Mouse (Mus musculus) megakaryocyte progenitor cell, adult 5-6 weeks (primary cell): ENCODE data around the gene Gria3. TPM values are rescaled to one million over a fixed set of nuclear protein-coding genes. Genes with fewer than 3 reads are reported as not detected.

Source experiments
- ATAC-seq: replicated peaks from 2 replicates; pipeline ENCODE4 v1.8.0; 2016; ENCODE audit warnings: mild to moderate bottlenecking, moderate TSS enrichment, inconsistent platforms; ENCODE audit not compliant: poor library complexity
- total RNA-seq, 2 experiments: library from RNA; stranded (forward) in 1 of 2; stranded (reverse) in 1 of 2; fragments of 157-497, 149-512 nt in 1 of 2; fragments of 200-1000 nt in 1 of 2; gene quantifications; 2 replicates each; pipeline versions ENCODE4 v1.2.3 to v1.2.4; 2015 to 2017

The Gria3 gene
- 103 and 109 TPM in 2 replicates for total RNA-seq (2015)
- total RNA-seq (2017), result 44.6 and 52.2 TPM in 2 replicates

DNA sequence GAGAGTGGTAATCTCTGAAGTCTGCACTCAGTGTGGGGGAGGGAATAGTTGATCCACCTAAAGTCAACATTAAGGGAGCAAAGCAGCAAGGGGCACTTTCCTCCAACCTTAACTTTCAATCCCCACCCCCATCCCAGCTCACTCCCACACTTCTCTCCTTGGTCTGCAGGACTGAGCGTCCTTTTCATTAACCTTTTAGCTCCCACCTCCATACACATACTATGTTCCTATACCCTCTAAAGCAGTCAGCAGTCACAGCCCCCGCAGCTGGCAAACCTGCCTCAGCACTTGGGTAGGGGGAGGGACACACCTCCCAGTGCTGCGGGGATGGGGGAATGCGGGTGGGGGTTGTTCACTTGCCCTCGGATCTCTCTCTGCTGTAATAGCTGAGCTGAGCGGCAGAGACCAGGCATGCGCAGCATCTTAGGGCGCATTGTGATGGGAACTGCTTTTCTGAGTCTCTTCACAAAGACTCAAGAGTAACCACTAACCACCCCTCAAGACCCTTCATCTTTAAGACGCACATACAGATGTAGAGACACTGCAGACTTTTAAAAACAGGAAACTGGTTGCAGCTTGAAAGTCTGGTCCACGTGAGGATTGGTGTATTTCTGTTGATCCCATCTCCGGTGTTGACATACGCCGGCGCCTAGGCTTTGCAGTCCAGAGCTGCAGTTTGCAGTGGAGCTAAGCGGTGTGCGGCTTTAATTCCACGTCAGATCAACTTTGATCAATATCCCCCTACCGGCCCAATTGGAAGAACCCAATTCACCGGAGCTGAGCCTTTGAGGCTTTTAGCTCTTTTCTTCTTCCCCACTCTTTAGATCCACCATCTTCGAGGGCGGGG, at the start of gene Gria3:
Gene Gria3 (plus strand): TSS at position 797 of the 847 bp plus-strand sequence.
- ATAC-seq, result peak; percentile 54

DNA sequence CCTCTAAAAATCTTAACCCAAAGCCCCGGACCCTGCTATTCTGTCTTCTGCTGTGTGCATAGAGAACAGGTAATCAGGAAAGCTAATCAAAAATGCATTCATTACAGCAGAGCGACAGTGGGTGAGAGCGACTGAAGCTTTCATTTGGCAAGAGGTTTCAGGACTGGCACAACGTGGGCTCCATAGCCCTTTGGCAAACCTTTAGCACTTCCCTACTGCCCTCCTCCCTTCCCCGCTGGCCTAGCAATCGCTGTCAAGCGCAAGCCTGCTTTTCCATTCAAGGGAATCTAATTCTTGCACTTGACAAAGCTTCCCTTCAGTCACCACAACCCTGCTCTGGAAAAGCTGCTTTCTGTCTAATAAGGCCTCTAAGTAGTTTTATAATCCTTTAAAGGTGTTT, 13.6 kb upstream of the Gria3 start:
- no peak for ATAC-seq

DNA sequence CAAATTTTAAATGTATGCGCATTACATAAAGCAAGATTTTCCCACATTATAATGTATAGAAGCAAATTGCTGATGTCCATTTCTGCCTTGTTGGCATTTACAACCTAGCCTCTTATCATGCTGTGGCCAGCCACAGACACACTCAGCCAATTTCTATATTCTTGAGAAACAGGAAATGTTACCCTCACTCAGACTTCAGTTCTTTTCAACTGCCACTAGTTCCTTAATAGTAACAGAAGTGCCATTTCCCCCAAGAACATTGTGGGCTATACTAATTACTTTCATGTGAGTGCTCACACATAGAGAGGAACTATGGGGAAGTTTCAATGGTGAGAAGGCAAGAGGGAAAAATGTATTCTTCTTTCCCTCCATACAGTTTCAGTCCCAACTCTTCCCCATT, 11.6 kb upstream of the Gria3 start:
- ATAC-seq, result peak; percentile 94

DNA sequence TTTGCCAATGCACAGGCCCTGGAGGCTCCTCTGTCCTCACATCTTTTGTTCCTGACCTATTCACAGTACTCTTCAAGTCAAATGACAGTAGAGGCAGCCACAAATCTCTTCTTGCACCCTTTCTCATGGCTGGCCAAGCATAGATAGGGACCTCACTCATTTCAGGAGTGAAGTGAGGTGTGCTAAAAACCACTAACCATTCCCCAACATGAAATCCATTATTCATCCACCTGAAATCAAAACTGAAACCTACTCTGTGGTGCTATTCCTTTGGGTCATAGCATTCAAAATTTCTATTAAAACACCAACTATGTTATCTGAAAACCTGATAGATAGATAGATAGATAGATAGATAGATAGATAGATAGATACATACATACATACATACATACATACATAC, 2.2 kb upstream of the Gria3 start:
- ATAC-seq, result no peak

DNA sequence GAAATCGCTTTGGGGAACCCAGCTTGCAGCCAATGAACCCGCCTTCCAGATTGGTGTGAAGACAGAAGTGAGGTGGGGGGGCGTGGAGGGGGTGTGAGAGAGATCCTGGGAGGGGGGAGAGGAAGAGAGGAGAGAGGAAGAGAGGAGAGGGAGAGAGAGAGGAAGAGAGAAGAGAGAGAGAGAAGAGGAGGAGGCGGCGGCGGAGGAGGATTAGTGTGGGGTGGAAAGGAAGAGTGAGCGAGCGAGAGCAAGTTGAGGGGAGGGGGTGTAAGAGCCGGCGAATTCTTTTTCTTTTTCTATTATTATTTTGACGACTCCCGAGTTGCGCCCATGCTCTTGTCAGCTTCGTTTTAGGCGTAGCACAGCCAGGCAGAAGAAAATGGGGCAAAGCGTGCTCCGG, 532 bp downstream of the Gria3 start:
- ATAC-seq, result peak; percentile 29

DNA sequence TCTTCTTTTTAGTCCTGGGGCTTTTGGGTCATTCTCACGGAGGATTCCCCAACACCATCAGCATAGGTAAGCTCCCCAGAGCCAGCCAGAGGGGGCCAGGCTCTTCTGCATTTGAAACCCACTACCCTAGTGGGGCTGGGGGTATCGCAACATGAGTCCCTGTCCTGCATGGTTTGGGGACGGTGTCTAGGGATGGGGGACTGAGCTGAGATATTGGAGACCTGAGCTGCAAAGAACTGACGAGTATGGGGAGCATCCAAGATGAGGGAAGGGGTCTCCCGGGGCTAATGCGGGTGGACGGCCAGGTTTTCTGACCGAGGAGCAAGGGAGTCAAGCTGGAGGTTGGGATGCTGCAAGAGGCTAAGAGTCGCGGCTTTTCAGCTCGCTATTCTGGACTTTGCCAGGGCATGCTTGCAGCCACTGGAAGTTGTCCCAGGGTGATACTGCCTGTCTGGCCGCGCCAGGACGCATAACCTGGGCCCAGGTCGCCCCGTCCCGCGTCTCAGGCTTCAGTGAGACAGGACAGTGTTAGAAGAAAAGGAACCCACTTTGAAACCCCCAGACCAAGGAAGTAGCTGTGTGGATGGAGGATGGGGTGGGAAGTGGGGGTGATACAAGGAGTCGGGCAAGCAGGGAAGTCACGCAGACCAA, 1.1 kb downstream of the Gria3 start:
- ATAC-seq, result peak; percentile 26

DNA sequence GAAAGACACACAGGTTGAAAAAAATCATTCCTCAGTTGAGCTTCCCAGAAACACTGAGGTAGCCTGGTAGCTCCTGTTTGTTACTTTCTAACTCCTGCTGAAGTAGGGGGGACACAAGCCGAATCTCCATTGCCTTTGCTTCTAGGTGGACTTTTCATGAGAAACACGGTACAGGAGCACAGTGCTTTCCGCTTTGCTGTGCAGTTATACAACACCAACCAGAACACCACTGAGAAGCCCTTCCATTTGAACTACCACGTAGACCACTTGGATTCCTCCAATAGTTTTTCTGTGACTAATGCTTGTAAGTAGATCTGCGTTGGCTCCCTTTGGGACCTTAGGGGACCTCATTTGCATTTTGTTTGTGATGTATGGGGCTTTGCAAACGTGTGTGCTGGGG, 2.0 kb downstream of the Gria3 start:
- ATAC-seq, result no peak

DNA sequence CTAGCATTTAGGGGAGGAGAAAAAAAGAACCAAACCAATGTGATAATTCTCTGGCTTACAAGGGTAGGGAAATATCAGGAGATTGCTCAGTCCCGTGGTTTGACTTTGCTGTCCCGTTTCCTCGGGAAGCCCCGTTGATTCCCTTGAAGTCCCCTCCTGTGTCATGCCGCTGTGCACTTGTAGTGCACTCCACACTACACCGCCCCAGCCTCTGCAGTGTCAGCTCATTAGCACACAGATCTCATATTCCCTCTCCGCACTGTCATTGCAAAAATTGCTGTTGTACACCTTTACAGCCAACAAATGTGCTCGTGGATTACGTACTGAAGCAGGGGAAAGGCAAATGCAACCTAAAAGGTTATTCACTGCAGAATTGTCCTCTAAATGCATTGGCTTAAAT, 5.6 kb downstream of the Gria3 start:
- no peak for ATAC-seq

DNA sequence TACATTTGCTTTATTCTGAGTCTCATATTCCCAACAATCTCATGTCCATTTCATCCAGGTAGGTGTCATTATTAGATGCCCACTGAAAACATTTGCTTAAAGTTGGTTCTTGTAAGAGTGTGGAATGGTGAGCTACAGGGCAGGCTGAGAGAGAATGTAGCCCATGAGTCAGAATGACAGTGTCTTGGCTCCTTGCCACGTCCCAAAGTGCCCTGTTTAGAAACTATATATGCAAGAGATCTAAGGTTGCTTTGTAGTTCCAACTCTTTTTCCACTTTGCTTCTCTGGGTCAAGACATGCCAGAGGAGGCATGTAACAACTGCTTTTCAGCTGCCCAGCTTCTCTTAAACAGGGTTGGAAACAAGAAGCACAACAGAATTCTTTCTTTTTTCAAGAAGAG, 9.1 kb downstream of the Gria3 start:
- no peak for ATAC-seq

DNA sequence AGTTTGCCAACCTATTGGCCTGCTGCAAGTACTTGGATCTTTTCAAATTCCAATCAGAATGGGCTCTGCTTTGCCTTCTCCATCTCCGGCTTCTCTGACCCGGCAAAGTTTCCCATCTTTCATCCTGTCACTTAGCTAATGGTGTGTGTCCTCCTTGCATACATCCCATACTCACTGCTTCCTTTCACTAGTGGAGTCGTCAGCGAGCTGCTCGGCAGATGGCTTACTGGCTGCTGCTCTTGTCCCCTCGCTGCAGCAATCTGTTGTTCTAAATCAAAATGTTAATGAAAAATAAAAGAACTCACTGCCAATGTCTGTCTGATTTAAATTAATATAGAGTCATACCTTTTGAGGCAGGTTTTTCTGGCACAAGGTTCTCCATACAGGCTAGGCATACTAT, 25.0 kb downstream of the Gria3 start:
- no peak for ATAC-seq

DNA sequence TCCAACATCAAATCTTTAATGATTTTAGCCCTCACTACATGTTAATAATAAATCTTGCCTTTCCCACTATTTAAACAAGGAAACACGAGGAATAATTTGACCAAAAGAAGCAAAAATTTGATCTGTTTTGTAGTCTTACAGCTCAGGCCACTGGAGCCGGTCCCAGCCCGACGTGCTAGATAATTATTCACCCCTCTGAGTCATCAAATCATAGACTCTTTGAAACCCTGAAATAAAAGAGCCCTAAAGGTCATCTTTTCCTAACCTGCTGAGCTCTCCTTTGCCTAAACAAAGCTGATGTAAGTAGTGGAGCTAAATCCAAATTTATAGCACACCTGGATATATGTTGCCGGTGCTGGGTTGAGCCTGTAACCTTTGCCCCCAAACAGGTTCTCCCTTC, 27.4 kb downstream of the Gria3 start:
- no peak for ATAC-seq

DNA sequence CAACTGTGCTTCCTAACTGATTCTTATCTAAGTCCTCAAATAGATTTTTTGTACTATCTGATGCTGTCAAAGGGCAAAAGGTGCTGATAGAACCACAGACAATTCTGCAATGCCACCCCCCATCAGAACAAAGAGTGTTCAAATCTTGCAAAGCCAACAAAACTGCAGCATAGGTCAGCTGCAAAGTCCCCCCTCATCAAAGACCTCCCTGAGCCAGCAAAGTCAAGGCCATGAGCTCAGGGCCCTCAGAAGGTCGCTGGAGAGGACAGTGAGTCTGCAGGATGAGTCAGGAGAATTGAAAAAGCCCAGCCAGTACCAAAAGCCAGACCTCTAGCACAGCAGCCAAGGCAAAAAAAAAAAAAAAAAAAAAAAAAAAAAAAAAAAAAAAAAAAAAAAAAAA, 34.9 kb downstream of the Gria3 start:
- no peak for ATAC-seq

DNA sequence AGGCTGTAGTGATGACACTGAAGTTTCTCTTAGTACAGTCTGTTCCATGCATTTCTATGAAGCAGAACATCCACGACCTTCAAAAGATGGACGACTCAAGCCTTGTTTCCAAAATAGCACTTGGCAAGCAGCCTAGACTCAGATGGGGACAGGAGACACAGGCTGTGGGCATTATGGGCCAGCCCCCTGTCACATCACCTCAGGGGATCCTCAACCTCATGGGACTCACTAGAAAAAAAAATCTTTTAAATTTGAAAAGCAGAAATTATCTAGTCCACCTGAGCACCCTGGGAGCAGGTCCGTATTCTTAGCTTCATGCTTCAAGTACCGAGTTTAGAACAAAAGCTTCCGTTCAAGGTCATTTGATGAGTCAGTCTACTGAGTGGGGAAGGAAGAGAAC, 38.2 kb downstream of the Gria3 start:
- no peak for ATAC-seq

DNA sequence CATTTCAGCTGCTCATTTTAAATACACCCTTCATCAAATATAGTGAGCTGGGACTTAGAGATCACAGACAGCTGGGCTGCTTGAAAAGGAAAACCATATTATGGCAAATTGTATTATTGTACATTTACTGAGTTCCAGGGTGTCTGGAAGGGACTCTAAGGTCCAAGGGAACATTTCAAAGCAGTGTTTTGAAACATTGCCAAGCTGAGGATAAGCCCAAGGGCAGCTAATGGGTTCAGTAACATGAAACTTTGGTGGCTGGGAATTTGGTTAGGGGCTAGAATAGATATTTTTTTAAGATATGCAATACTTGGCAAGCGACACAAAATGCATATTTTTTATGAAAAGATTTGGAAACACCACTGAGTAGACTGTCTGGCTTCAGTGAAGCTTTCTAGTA, 48.2 kb downstream of the Gria3 start:
- ATAC-seq, result no peak

DNA sequence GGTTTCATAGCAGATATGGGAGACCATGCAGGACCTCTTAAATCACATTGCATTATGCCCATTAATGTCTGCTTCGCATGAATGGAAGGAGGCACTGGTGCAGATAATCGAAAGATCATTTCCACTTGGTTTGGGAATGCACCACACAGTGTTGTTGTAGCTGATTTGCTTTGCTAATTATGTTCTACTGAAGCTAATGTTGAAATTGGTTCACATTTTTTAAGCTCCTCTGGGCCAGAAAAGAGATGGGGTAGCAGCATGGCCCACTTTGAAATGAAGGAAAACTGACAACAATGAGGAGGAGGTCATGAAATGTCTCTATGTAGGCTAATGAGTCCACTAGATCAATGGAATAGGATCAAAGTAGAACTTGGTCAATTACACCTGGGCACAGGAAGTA, 76.8 kb downstream of the Gria3 start:
- no peak for ATAC-seq

DNA sequence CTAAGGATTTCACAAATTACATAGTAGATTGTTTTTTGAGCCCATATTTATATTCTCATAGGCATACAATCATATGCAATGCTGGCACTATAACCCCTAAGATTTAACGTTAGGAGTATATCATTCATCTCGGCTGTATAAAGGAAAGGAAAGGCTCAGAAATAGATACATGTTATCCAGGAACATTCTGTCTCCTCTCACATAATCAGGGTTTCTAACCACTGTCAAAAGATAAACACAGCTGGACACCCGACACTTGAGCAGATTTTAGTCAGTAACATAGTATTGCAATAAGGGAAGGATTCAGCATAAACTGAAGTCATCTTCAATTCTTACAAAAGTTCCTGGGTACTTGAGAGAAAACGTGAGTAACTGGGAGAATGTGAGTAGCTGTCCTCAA, 95.9 kb downstream of the Gria3 start:
- no peak for ATAC-seq

DNA sequence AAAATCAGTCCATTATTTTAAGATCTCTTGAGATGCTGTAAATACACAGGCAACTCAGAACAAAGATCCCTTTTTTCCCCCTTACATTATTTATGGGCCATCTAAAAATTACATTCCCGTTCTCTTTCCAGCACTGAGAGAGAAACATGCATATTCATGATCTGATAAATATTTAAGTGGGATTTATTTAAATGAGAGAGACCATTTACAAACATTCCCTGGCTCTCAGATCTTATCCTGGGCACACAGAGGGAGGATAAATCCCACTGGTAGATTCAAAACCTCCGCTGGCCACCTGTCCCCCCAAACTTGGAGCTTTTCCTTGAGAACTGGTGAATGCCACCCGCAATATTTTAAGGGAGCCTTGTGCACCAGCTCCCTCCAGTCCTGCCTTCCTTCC, 104.7 kb downstream of the Gria3 start:
- ATAC-seq, result no peak

DNA sequence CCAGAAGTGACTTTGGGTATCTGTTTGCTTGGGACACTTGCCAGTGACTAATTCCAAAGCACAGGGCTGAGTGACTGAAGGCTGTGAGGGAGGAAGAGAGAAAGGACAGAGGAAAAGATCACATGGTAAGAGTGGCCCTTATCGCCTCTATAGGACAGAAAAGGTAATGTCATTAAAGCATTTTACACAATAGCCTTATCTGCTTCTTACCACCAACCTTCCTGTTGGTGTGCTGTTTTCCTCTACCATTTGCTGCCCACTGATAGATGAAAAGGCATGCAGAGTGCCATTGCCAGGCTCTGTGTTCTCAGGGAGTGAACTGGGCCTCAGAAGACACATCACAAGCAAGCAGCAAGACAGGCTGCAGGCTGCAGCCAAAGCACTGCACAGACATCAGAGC, 107.3 kb downstream of the Gria3 start:
- peak; percentile 48 for ATAC-seq

DNA sequence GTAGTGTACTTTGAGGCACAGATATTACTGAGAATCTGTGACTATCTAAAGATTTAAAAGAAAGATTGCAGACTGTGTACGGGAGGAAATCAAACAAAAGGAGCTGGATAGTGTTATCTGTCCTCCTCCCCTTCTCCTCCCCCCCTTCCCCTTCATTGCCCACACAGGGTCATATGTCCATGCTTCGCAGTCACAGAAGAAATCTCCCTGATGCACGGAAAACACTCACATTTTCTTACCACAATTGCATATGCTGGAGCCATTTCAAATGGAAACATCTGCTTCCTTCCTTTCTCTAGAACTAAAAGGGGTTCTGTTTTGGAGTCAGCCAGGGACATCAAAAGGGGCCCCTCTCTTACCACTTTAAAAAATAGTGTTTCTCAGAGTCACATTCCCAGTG, 114.3 kb downstream of the Gria3 start:
- ATAC-seq, result peak; percentile 50; the same call in 1 of the 2 replicates

DNA sequence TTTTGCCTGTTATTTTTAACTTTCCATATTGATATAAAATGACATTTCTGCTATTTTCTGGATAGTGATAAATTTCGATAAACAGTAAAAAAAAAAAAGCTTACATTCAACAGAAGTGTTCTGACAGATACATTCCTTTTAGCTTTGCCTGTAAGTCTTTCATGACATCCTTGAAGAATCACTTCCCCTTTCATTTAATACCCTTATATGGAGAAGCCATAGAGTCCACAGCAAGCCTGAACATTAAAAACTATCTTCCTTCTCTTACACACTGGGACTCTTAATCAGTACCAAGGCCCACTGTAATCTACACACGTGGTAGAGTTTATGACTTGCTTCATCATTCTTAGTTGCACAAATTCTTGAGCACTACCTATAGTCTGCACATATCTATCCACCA, 131.9 kb downstream of the Gria3 start:
- 0 out of 2 replicates have a peak, but pooled peaks have one; percentile 31 for ATAC-seq

DNA sequence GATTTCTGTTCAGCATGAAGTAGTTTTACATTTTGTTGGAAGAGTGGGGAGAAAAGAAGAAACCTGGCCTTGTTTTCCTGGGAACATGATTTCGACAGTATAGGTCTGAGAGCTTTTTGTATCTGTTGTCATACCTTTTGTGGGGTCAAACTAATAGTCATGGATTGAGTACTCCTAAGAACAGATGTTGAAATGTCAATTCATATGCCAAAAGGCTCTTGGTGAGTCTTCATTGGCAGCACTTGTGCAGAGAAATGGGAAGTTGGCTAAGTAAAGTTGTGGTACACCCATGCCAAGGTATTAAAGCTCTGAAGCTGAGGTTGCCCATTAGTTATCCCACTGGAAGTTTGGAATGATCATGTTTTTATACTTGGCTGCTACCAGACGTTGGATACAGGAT, 135.2 kb downstream of the Gria3 start:
- ATAC-seq, result no peak

DNA sequence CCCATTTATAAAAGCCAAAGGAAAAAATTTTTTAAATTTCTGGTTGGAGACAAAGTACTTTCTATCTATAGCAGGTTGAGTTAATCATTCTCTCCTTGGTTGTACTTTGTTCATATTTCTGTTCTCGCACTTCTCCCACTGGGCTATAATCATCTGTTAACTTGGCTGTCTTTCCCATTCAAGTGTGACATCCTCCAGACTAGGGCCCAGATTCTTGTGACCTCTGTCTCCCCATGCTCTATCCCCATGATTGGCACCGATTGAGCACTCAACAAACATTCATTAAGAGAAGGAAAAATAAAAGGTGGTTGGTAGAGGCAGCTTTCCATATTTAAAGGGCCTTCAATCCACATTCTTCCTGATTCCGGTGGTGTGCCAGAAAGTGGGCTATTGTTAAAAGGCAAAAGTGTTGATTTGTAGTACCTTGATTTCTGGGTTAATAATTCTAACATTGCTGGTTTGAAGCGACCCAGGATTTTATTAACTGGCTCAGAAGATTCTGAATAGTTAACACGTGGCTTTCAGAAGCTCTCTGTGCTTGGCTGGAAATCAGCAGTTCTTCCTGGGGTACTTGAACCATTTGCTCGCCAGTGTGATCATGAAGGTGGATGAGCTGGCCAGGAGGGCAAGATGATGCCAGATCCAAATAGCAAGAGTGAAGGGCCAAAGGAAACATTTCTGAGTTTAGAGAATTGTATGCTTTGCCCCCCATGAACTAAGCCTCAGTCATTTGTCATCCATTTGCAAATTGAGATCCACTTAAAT, 161.8 kb downstream of the Gria3 start:
- no peak for ATAC-seq
